Mouse (Mus musculus): ENCODE data around the gene Coq2.

Gene Coq2

GRCm38 (mm10) chr5:100663011-100663410, 11.9 kb downstream of the Coq2 start:
- DNase-seq (ENCODE audit: low read depth, low spot score): no peak

GRCm38 (mm10) chr5:100658460-100658859, 16.5 kb downstream of the Coq2 start:
- no peak for DNase-seq (ENCODE audit: low read depth, low spot score)

GRCm38 (mm10) chr5:100656352-100656751, 18.6 kb downstream of the Coq2 start:
- no peak for DNase-seq (ENCODE audit: low read depth, low spot score)

GRCm38 (mm10) chr5:100652327-100652726, 22.6 kb downstream of the Coq2 start:
- no peak for DNase-seq (ENCODE audit: low read depth, low spot score)

- no peak for DNase-seq (ENCODE audit: low read depth, low spot score)
Observed at GRCm38 (mm10) chr5:100651486-100651885, 23.5 kb downstream of the Coq2 start.

- no peak for DNase-seq (ENCODE audit: low read depth, low spot score)
Observed at GRCm38 (mm10) chr5:100650969-100651368, 24.0 kb downstream of the Coq2 start.

- no peak for DNase-seq (ENCODE audit: low read depth, low spot score)
Observed at GRCm38 (mm10) chr5:100648546-100648945, 26.4 kb downstream of the Coq2 start.

GRCm38 (mm10) chr5:100648046-100648445, 26.9 kb downstream of the Coq2 start:
- DNase-seq (ENCODE audit: low read depth, low spot score): no peak

GRCm38 (mm10) chr5:100646558-100646957, 28.4 kb downstream of the Coq2 start:
- DNase-seq (ENCODE audit: low read depth, low spot score): no peak

- no peak for DNase-seq (ENCODE audit: low read depth, low spot score)
Observed at GRCm38 (mm10) chr5:100643991-100644535, 30.9 kb downstream of the Coq2 start.

- no peak for DNase-seq (ENCODE audit: low read depth, low spot score)
Observed at GRCm38 (mm10) chr5:100643253-100643990, 31.5 kb downstream of the Coq2 start.

GRCm38 (mm10) chr5:100642316-100642715, 32.6 kb downstream of the Coq2 start:
- no peak for DNase-seq (ENCODE audit: low read depth, low spot score)

GRCm38 (mm10) chr5:100638483-100638882, 36.5 kb downstream of the Coq2 start:
- no peak for DNase-seq (ENCODE audit: low read depth, low spot score)

GRCm38 (mm10) chr5:100636794-100637544, 38.0 kb downstream of the Coq2 start:
- no peak for DNase-seq (ENCODE audit: low read depth, low spot score)

- DNase-seq (ENCODE audit: low read depth, low spot score): no peak
Observed at GRCm38 (mm10) chr5:100635908-100636307, 39.0 kb downstream of the Coq2 start.

GRCm38 (mm10) chr5:100634885-100635478, 40.0 kb downstream of the Coq2 start:
- DNase-seq (ENCODE audit: low read depth, low spot score): no peak

- DNase-seq (ENCODE audit: low read depth, low spot score): no peak
Observed at GRCm38 (mm10) chr5:100632540-100633129, 42.3 kb downstream of the Coq2 start.

GRCm38 (mm10) chr5:100628807-100629206, 46.1 kb downstream of the Coq2 start:
- no peak for DNase-seq (ENCODE audit: low read depth, low spot score)

- DNase-seq (ENCODE audit: low read depth, low spot score): no peak
Observed at GRCm38 (mm10) chr5:100626526-100626925, 48.4 kb downstream of the Coq2 start.

- DNase-seq (ENCODE audit: low read depth, low spot score): no peak
Observed at GRCm38 (mm10) chr5:100624743-100625360, 50.1 kb downstream of the Coq2 start.

- no peak for DNase-seq (ENCODE audit: low read depth, low spot score)
Observed at GRCm38 (mm10) chr5:100622509-100623163, 52.3 kb downstream of the Coq2 start.

Data from forelimb bud, embryonic 11.5 days (tissue).